Mouse (Mus musculus) ES-Bruce4 (cell line): Measurements from ENCODE around the gene Shisa9. TPM values are rescaled to one million over a fixed set of nuclear protein-coding genes. Genes with fewer than 3 reads are reported as not detected.

Source experiments
- H3K27ac ChIP-seq: 2 replicates; pipeline ENCODE4 v1.5.1; 2012; ENCODE audit warnings: low read length, inconsistent platforms; ENCODE audit not compliant: insufficient read depth
- H3K27me3 ChIP-seq: 2 replicates; pipeline ENCODE4 v1.6.1; 2012; ENCODE audit warnings: mild to moderate bottlenecking, low read length, inconsistent platforms; ENCODE audit not compliant: control insufficient read depth, poor library complexity, insufficient read depth, severe bottlenecking
- H3K36me3 ChIP-seq: 2 replicates; pipeline ENCODE4 v1.6.1; 2012; ENCODE audit warnings: inconsistent platforms, mild to moderate bottlenecking, low read length, moderate library complexity; ENCODE audit not compliant: control insufficient read depth, poor library complexity, insufficient read depth, severe bottlenecking
- H3K4me1 ChIP-seq: one replicate; pipeline ENCODE4 v1.8.1; 2011; ENCODE audit warnings: low read length; ENCODE audit not compliant: control insufficient read depth, insufficient read depth
- H3K4me3 ChIP-seq: 2 replicates; pipeline ENCODE4 v1.5.1; 2011; ENCODE audit warnings: low read depth, mild to moderate bottlenecking, low read length
- H3K9ac ChIP-seq: 2 replicates; pipeline ENCODE4 v1.6.1; 2012; ENCODE audit warnings: low read depth, mild to moderate bottlenecking, inconsistent platforms; ENCODE audit not compliant: poor library complexity, severe bottlenecking
- H3K9me3 ChIP-seq: replicated peaks from 2 replicates; pipeline ENCODE4 v1.6.1; 2012; ENCODE audit warnings: mild to moderate bottlenecking, low read length, inconsistent platforms; ENCODE audit not compliant: control insufficient read depth, poor library complexity, insufficient read depth, severe bottlenecking
- CTCF ChIP-seq: IDR thresholded peaks from one replicate; pipeline ENCODE4 v1.8.1; 2011; ENCODE audit warnings: low read depth, low read length
- EP300 ChIP-seq: IDR thresholded peaks from 2 replicates; pipeline ENCODE4 v1.6.1; 2011; ENCODE audit warnings: low read depth, low read length; ENCODE audit not compliant: insufficient read depth
- POLR2A ChIP-seq: IDR thresholded peaks from one replicate; pipeline ENCODE4 v1.8.1; 2011; ENCODE audit warnings: low read length; ENCODE audit not compliant: insufficient read depth
- polyA plus RNA-seq: library from polyadenylated mRNA; stranded (reverse); fragments of >200 nt; gene quantifications from 2 replicates; pipeline ENCODE4 v1.2.4, GENCODE M21; 2011; ENCODE audit warnings: low read depth; ENCODE audit not compliant: missing spikeins, insufficient read depth, insufficient read length

The Shisa9 gene
- polyA plus RNA-seq, 1 experiment = 0.46 TPM

DNA sequence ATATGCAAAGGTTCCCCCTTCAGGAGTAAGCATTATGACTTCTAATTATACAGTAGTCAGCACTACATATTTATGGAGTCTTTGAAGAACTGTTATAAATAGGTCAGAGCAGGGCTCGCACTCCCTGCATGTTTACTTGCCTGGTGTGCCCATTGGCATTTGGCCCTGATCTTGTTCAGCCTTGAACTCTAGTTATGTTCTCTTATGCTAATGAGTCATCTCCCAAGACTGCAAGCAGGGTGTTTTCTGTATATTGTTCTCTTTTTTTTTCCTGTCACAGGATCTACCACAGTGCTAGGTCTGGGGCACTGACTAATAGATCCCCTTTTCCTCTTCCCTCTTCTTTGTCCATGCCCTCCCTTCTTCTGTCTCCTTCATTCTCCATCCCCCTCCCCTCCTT is 48.5 kb downstream of the Shisa9 start:
- Histone ChIP-seq H3K9me3 (no peaks in the 10 kb centered on the region), H3K27ac (no peak overlapping the region), H3K27me3 (no peaks in the 10 kb centered on the region), H3K9ac (no peak overlapping the region), H3K36me3 (no peaks in the 10 kb centered on the region), H3K4me3 (no peak overlapping the region), H3K4me1 (no peaks in the 10 kb centered on the region)
- TF ChIP-seq POLR2A (no peak), EP300 (no peak), CTCF (no peak)

GRCm38 (mm10) chr16:12034868-12035267 is 51.0 kb downstream of the Shisa9 start:
- Histone ChIP-seq H3K27me3 (no peaks in the 10 kb centered on the region), H3K9ac (no peak overlapping the region), H3K36me3 (no peaks in the 10 kb centered on the region), H3K27ac (no peak overlapping the region), H3K4me3 (no peak overlapping the region), H3K9me3 (no peaks in the 10 kb centered on the region), H3K4me1 (no peaks in the 10 kb centered on the region)
- TF ChIP-seq POLR2A (no peak), EP300 (no peak), CTCF (no peak)

DNA sequence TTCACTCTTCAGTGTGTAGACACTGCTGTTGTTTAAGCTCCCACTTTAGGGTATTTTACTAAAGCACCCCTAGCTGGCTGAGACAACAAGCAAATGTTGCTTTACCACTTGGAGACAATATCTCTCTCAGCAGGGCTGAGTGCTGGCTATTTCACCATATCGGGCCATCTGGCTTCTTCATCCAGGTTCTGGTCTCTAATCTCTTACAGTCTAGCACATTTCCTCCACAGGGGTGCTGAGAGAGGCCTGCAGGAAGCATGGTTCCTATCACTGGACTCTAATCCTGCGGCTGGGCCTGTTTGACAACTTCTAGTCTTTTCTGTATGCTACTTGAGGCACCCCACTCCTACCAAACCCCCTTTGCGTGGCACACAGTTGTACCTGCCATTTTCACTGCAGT is 51.7 kb downstream of the Shisa9 start:
- no peak for TF ChIP-seq CTCF
- no peak for TF ChIP-seq EP300
- TF ChIP-seq POLR2A = no peak

DNA sequence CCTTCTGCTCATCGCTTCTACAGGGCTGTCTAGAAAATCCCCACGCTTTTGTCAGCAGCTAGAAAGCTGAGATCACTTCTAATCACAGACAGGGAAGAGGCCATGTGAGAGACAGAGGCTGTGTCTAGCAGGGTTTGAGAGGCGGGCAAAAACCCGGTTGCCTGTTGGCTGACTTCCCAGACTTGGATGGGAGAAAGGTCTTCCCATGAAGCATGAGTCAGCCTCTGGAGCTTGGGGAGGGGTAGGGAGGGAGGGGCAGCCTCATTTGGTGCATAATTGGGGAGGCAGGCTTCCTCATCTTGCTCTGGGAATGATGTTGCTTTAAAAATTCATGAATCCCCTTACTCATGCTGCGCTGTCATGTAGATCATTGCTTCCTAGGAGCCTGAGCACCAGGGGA is 57.0 kb downstream of the Shisa9 start:
- TF ChIP-seq POLR2A (no peak), CTCF (no peak), EP300 (no peak)
- Histone ChIP-seq H3K27me3 (no peaks in the 10 kb centered on the region), H3K27ac (no peak overlapping the region), H3K9me3 (no peaks in the 10 kb centered on the region), H3K4me3 (no peak overlapping the region), H3K9ac (no peak overlapping the region), H3K4me1 (no peaks in the 10 kb centered on the region), H3K36me3 (no peaks in the 10 kb centered on the region)

More for the DNA sequence above, 51.7 kb downstream of the Shisa9 start:
- H3K4me3 ChIP-seq = no peak overlapping the region
- H3K27ac ChIP-seq = no peak overlapping the region
- H3K4me1 ChIP-seq = no peaks in the 10 kb centered on the region
- H3K9ac ChIP-seq = no peak overlapping the region
- H3K27me3 ChIP-seq = no peaks in the 10 kb centered on the region
- no peaks in the 10 kb centered on the region for H3K36me3 ChIP-seq
- no peaks in the 10 kb centered on the region for H3K9me3 ChIP-seq

DNA sequence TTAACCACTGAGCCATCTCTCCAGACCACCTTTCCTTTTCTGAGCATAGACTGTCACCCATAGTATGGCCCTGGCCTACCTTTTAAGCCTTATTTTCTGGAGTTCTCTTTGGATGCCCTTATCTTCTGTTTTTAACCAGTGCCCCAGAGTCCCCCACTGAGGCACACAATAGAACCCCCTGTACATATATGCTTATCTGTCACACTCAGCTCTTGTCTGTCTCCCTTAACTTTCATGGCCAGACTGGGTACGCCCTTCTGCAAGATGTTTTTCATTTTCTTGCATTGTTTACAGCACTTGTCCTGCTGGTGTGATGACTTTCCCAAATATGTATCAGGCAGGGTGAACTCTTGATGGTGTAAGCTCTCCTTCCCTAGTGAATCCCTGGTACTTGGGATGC is 68.1 kb downstream of the Shisa9 start:
- H3K9ac ChIP-seq = no peak overlapping the region
- H3K9me3 ChIP-seq = no peaks in the 10 kb centered on the region
- no peak overlapping the region for H3K27ac ChIP-seq
- H3K4me3 ChIP-seq = no peak overlapping the region
- TF ChIP-seq EP300 = no peak
- TF ChIP-seq POLR2A = no peak
- no peak for TF ChIP-seq CTCF
- no peaks in the 10 kb centered on the region for H3K36me3 ChIP-seq
- H3K4me1 ChIP-seq = no peaks in the 10 kb centered on the region
- H3K27me3 ChIP-seq = no peaks in the 10 kb centered on the region

DNA sequence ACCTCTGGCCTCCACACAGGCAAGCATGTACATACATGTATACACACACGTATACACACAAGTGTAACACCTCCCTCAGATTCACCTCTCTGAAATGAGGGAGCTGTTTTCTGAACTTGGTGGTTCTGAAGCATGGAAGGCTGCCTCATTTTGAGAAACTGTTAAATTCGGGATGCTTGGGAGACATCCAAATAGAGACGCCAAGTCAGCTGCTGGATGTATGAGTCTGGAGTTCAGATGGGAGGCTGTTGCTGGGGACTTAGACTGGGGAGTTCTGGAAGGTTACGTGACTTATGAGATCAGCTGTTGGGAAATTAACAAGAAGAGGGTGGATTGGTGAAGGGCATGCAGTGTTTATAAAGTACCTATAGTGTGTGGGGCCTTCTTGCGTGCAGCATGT is 88.7 kb downstream of the Shisa9 start:
- no peaks in the 10 kb centered on the region for H3K4me1 ChIP-seq
- H3K9ac ChIP-seq = no peak overlapping the region
- TF ChIP-seq CTCF = no peak
- H3K36me3 ChIP-seq = no peaks in the 10 kb centered on the region
- H3K27ac ChIP-seq = no peak overlapping the region
- H3K9me3 ChIP-seq = no peaks in the 10 kb centered on the region
- H3K27me3 ChIP-seq = no peaks in the 10 kb centered on the region
- H3K4me3 ChIP-seq = no peak overlapping the region

DNA sequence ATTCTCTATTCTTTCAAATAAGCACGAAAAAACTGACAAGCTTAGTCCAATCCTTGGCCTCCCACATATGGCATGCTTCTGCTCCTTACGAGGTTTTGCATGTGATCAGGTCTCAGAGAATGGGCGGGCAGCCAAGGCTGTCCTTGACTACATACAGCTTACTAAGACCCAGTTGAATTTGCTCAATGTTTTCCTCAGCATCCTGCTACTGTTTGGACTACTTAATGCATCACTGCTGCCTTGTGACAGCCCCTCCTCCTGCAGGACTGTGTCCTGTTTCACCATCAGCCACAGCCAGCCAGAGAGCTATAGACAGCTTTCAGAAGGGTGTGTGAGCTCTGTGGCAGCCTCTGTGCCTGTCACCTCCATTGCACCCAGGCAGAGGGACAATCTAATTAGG is 92.4 kb downstream of the Shisa9 start:
- TF ChIP-seq EP300 = no peak
- TF ChIP-seq CTCF = no peak
- no peak for TF ChIP-seq POLR2A
- H3K27ac ChIP-seq = no peak overlapping the region
- H3K4me1 ChIP-seq = no peaks in the 10 kb centered on the region
- no peaks in the 10 kb centered on the region for H3K9me3 ChIP-seq
- no peak overlapping the region for H3K9ac ChIP-seq
- H3K36me3 ChIP-seq = no peaks in the 10 kb centered on the region
- H3K4me3 ChIP-seq = no peak overlapping the region
- no peaks in the 10 kb centered on the region for H3K27me3 ChIP-seq
